Mouse (Mus musculus): ENCODE results near the gene Gm20388. TPM values are rescaled to one million over a fixed set of nuclear protein-coding genes. Genes with fewer than 3 reads are reported as not detected.
A peak's percentile ranks its signal among the peaks of the same experiment; 100 is the strongest.

Gene Gm20388
- polyA plus RNA-seq, 1 experiment from 2014 or later, result not detected

GRCm38 (mm10) chr8:121117906-121118305, 1207.3 kb downstream of the Gm20388 start:
- ATAC-seq (replicated peaks), result no peak
- H3K4me1 ChIP-seq, result peaks cover 17% of the 10 kb centered on the region
- no peaks in the 10 kb centered on the region for H3K9me3 ChIP-seq
- H3K4me3 ChIP-seq, result peak overlapping the region; percentile 32; the same call in 1 of the 2 replicates
- peaks cover 94% of the 10 kb centered on the region for H3K27me3 ChIP-seq
- H3K9ac ChIP-seq (replicated peaks), result no peak overlapping the region
- H3K27ac ChIP-seq (replicated peaks), result no peak overlapping the region
- H3K4me2 ChIP-seq (replicated peaks), result no peak overlapping the region
- no peaks in the 10 kb centered on the region for H3K36me3 ChIP-seq
- WGBS, result 2% methylated on average over 28 of the region's 28 CpGs

DNA sequence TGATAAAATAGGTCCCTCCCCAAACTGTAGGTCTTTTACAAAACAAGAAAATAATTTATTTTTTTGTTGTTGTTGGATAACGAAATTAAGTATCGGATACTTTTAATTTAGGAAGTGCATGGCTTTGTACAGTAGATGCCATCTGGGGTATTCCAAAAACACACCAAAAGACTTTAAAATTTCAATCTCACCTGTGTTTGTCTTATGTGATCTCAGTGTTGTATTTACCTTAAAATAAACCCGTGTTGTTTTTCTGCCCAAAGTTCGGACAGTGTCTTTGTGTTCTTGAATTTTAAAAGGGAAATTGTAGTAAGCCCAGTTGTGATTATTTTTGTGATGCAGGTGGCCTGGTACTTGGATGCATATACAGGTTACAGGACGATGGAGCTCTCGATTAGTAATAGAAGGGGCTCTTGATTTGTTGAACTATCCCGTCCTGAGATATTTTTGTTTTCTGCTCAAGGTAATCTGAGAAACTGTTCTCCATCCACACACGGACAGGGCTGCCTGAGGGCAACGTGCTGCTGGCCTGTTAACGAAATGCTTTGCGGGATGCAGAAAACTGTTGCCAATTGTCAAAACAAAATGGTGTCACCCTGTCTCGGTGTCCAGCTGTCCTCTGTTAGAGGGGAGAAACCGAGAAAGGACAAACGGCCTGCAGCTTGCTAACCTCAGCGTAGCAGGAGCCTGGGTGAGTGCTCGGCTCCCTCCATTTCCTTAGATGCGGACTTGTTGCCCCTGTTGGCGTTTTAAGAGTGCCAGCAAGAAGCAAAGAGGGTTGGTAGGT, 1208.2 kb downstream of the Gm20388 start:
- Histone ChIP-seq H3K27me3 (peaks cover 99% of the 10 kb centered on the region), H3K4me3 (no peak overlapping the region), H3K27ac (replicated peaks) (no peak overlapping the region), H3K4me1 (peaks cover 17% of the 10 kb centered on the region), H3K4me2 (replicated peaks) (no peak overlapping the region), H3K36me3 (no peaks in the 10 kb centered on the region), H3K9ac (replicated peaks) (no peak overlapping the region), H3K9me3 (no peaks in the 10 kb centered on the region)
- WGBS, result 1% methylated on average over 18 of the region's 18 CpGs
- ATAC-seq (replicated peaks), result no peak

DNA sequence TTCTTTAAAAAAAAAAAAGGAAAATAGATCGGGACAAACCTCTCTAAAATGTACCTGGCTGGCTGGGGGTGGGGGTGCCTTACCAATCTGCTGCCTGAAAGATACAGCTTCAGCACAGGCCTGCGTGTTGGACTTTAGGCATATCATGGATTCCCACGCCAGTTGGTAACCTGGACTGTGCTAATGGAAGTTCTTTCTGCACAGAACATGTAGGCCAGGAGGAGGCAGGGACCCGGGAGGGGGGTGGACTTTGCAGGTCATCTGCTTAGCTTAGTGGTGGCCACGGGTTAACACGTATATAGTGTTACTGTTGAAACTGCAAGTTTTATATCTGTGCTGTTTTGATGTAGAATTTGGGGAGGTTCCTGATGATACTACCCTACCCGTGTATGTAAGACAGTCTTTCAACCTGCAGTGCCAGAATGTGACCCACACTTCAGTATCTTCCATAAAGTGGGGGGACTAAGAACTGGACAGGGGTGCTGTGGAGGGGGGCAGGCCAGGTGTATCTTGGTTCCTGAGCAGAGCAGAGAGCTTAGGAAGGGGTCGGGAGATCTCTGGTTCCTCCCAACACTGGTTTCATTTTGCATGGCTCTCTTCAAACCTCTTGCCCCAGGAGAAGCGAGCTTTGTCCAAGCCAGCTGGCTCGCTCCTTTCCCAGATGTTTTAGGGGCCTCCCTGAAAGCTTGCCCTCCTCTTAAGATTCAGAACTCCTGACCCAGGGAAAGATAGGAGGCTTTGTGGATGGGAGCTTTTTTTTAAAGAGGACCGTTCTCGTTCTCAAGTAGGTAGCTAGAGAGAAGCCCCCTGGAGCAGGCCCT, 1209.2 kb downstream of the Gm20388 start:
- H3K27ac ChIP-seq (replicated peaks), result no peak overlapping the region
- 4% methylated on average over 12 of the region's 12 CpGs for WGBS
- peaks cover 98% of the 10 kb centered on the region for H3K27me3 ChIP-seq
- no peaks in the 10 kb centered on the region for H3K36me3 ChIP-seq
- H3K9me3 ChIP-seq, result no peaks in the 10 kb centered on the region
- H3K9ac ChIP-seq (replicated peaks), result no peak overlapping the region
- ATAC-seq (replicated peaks), result no peak
- H3K4me3 ChIP-seq, result no peak overlapping the region
- no peak overlapping the region for H3K4me2 ChIP-seq (replicated peaks)
- peaks cover 17% of the 10 kb centered on the region for H3K4me1 ChIP-seq

- Histone ChIP-seq H3K27me3 (peaks cover 98% of the 10 kb centered on the region), H3K27ac (replicated peaks) (no peak overlapping the region), H3K9ac (replicated peaks) (no peak overlapping the region), H3K9me3 (no peaks in the 10 kb centered on the region), H3K4me3 (no peak overlapping the region), H3K4me1 (peaks cover 22% of the 10 kb centered on the region), H3K4me2 (replicated peaks) (no peak overlapping the region), H3K36me3 (no peaks in the 10 kb centered on the region)
- WGBS, result 5% methylated on average over 17 of the region's 17 CpGs
- ATAC-seq (replicated peaks), result no peak
Observed at GRCm38 (mm10) chr8:121120456-121121419, 1210.1 kb downstream of the Gm20388 start.

GRCm38 (mm10) chr8:121121704-121122103, 1211.1 kb downstream of the Gm20388 start:
- no peaks in the 10 kb centered on the region for H3K36me3 ChIP-seq
- peaks cover 99% of the 10 kb centered on the region for H3K27me3 ChIP-seq
- H3K9ac ChIP-seq (replicated peaks), result no peak overlapping the region
- peaks cover 15% of the 10 kb centered on the region for H3K4me1 ChIP-seq
- H3K4me3 ChIP-seq, result no peak overlapping the region
- H3K27ac ChIP-seq (replicated peaks), result no peak overlapping the region
- ATAC-seq (replicated peaks), result no peak
- WGBS, result 4% methylated on average over 8 of the region's 8 CpGs
- no peaks in the 10 kb centered on the region for H3K9me3 ChIP-seq
- no peak overlapping the region for H3K4me2 ChIP-seq (replicated peaks)

- WGBS, result under 1% methylated on average over 7 of the region's 7 CpGs
- Histone ChIP-seq H3K9me3 (no peaks in the 10 kb centered on the region), H3K27me3 (peaks cover 99% of the 10 kb centered on the region), H3K4me3 (no peak overlapping the region), H3K4me2 (replicated peaks) (no peak overlapping the region), H3K9ac (replicated peaks) (no peak overlapping the region), H3K36me3 (no peaks in the 10 kb centered on the region), H3K27ac (replicated peaks) (no peak overlapping the region), H3K4me1 (peaks cover 10% of the 10 kb centered on the region)
- no peak for ATAC-seq (replicated peaks)
Observed at GRCm38 (mm10) chr8:121122368-121122767, 1211.7 kb downstream of the Gm20388 start.

DNA sequence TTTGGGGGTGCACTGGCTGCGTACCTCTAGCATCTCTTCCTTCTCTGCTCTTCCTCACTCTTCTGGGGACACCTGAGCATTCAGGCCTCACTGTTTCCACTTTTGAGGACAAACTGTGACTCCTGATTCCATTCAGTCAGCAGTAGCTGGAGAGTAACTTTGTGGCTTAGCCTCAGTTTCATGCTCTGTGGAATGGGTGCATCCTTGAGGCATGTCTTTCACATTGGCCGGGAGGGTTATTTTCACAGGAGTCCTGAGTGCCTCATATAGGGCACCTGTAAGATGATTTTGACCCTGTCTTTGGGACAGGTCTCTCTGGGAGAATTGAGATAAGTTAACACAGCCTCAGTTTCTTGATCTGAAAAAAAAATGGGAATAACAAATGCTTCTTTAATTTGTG, 1212.5 kb downstream of the Gm20388 start:
- no peak overlapping the region for H3K9ac ChIP-seq (replicated peaks)
- H3K4me1 ChIP-seq, result peaks cover 10% of the 10 kb centered on the region
- no peak overlapping the region for H3K4me3 ChIP-seq
- H3K36me3 ChIP-seq, result no peaks in the 10 kb centered on the region
- no peak overlapping the region for H3K27ac ChIP-seq (replicated peaks)
- WGBS, result 18% methylated on average over 2 of the region's 2 CpGs
- ATAC-seq (replicated peaks), result no peak
- H3K27me3 ChIP-seq, result peaks cover 99% of the 10 kb centered on the region
- H3K9me3 ChIP-seq, result no peaks in the 10 kb centered on the region
- H3K4me2 ChIP-seq (replicated peaks), result no peak overlapping the region

- Histone ChIP-seq H3K9ac (replicated peaks) (no peak overlapping the region), H3K27me3 (peaks cover 99% of the 10 kb centered on the region), H3K4me1 (peaks cover 20% of the 10 kb centered on the region), H3K36me3 (no peaks in the 10 kb centered on the region), H3K9me3 (no peaks in the 10 kb centered on the region), H3K4me2 (replicated peaks) (no peak overlapping the region), H3K4me3 (no peak overlapping the region), H3K27ac (replicated peaks) (no peak overlapping the region)
- ATAC-seq (replicated peaks), result 0 out of 2 replicates have a peak, but pooled peaks have one; percentile 32
- 1% methylated on average over 17 of the region's 17 CpGs for WGBS
Observed at GRCm38 (mm10) chr8:121124547-121125239, 1214.1 kb downstream of the Gm20388 start.

GRCm38 (mm10) chr8:121125311-121125876, 1214.8 kb downstream of the Gm20388 start:
- Histone ChIP-seq H3K36me3 (no peaks in the 10 kb centered on the region), H3K27ac (replicated peaks) (no peak overlapping the region), H3K4me1 (peaks cover 20% of the 10 kb centered on the region), H3K4me3 (peak overlapping the region; percentile 15; the same call in 1 of the 2 replicates), H3K4me2 (replicated peaks) (peak overlapping the region; percentile 30), H3K9me3 (no peaks in the 10 kb centered on the region), H3K27me3 (peaks cover 99% of the 10 kb centered on the region), H3K9ac (replicated peaks) (no peak overlapping the region)
- peak; percentile 57 for ATAC-seq (replicated peaks)
- under 1% methylated on average over 35 of the region's 36 CpGs for WGBS

- no peak overlapping the region for H3K27ac ChIP-seq (replicated peaks)
- WGBS, result 2% methylated on average over 6 of the region's 6 CpGs
- peaks cover 20% of the 10 kb centered on the region for H3K4me1 ChIP-seq
- H3K4me3 ChIP-seq, result no peak overlapping the region
- ATAC-seq (replicated peaks), result no peak
- no peaks in the 10 kb centered on the region for H3K36me3 ChIP-seq
- no peaks in the 10 kb centered on the region for H3K9me3 ChIP-seq
- H3K27me3 ChIP-seq, result peaks cover 99% of the 10 kb centered on the region
- H3K9ac ChIP-seq (replicated peaks), result no peak overlapping the region
- H3K4me2 ChIP-seq (replicated peaks), result no peak overlapping the region
Observed at GRCm38 (mm10) chr8:121126191-121126590, 1215.5 kb downstream of the Gm20388 start.

DNA sequence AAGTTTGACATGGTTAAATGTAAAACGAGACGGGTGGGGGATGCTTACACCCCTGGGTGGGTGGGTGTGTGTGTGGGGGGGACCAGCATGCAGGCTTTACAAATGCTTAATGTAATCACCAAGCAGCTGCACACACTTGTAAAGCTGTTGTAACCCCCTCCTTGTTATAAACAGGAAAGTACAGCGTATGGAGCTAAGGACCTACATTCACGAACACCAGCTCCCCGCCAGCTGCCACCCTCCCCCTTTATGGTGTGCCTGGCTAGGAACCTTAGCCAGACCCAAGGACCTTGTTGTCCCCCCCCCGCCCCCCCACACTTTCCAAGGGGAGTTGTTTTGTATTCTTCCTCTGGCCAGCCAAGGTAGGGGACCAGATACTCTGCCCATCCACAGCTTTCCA, 1216.1 kb downstream of the Gm20388 start:
- ATAC-seq (replicated peaks), result no peak
- no peaks in the 10 kb centered on the region for H3K36me3 ChIP-seq
- H3K4me3 ChIP-seq, result no peak overlapping the region
- peaks cover 20% of the 10 kb centered on the region for H3K4me1 ChIP-seq
- WGBS, result 4% methylated on average over 6 of the region's 6 CpGs
- H3K27ac ChIP-seq (replicated peaks), result no peak overlapping the region
- no peaks in the 10 kb centered on the region for H3K9me3 ChIP-seq
- H3K27me3 ChIP-seq, result peaks cover 97% of the 10 kb centered on the region
- no peak overlapping the region for H3K9ac ChIP-seq (replicated peaks)
- no peak overlapping the region for H3K4me2 ChIP-seq (replicated peaks)

All from forebrain, embryonic 15.5 days (tissue).